8 mouse cellular contexts compared by ENCODE assay signal in the genomic region with DNA sequence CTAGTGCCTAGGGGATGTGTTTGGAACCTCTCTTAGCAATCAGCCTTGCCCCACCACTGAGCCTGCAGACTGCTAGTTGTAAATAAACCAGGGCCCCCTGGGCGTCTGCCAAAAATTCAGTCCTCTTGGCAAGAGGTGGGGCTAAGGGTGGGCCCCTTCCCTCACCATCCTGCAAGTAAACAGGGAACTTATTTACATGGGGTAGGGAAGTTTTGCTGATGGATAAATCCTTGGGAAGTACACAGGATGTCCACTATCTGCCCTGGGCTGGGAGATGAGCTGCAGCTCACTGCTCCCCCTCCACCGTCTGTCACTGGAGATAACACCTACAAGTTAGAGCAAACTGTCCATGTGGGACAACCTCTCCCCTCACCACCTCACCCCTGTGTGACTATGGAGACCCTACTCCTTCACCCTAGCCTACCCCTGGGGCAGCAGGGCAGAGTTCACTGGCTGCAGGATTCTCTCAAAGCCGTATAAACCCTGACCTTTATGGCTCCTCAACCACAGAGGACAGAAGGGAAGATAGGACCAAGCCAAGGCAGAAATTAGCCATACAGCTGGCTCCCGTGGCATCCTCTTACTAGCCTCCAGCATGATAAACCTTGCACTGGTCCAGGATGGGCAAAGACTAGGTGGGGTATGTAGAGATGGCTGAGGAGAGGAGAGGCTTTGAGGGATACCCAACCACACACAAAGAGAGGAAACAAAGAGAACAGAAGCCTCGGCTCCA. TPM values are rescaled to one million over a fixed set of nuclear protein-coding genes. Genes with fewer than 3 reads are reported as not detected.
DNase-seq lines count a peak whose midpoint lies in the region; ATAC-seq and TF ChIP-seq lines count a peak whose summit lies in the region.

No protein-coding gene starts in this region.

- H3K4me3 ChIP-seq in cerebellum, adult 2 months (replicated peaks; ENCODE audit: insufficient read depth, low read depth, low read length), result no peak overlapping the region
- H3K4me3 ChIP-seq in heart, embryonic 13.5 days, result peak overlapping the region; percentile 6; the same call in 1 of the 2 replicates
- H3K4me3 ChIP-seq in midbrain, embryonic 13.5 days (replicated peaks), result no peak overlapping the region

- H3K27me3 ChIP-seq in cerebellum, adult 2 months (ENCODE audit: control insufficient read depth, insufficient read depth, low read length), result no peaks in the 10 kb centered on the region
- H3K27me3 ChIP-seq in heart, embryonic 13.5 days (replicated peaks), result no peaks in the 10 kb centered on the region
- no peaks in the 10 kb centered on the region for H3K27me3 ChIP-seq in midbrain, embryonic 13.5 days

- peaks cover 42% of the 10 kb centered on the region for H3K4me1 ChIP-seq in cerebellum, adult 2 months (ENCODE audit: control insufficient read depth, insufficient read depth, low read length)
- H3K4me1 ChIP-seq in heart, embryonic 13.5 days, result peaks cover 79% of the 10 kb centered on the region
- H3K4me1 ChIP-seq in midbrain, embryonic 13.5 days (replicated peaks), result peaks cover 70% of the 10 kb centered on the region

- H3K9me3 ChIP-seq in heart, embryonic 13.5 days, result no peaks in the 10 kb centered on the region
- H3K9me3 ChIP-seq in midbrain, embryonic 13.5 days, result no peaks in the 10 kb centered on the region

- WGBS in cerebellum, adult 2 months, result 20% methylated on average over 5 of the region's 5 CpGs
- 19% methylated on average over 5 of the region's 5 CpGs for WGBS in heart, embryonic 13.5 days
- WGBS in midbrain, embryonic 13.5 days, result 46% methylated on average over 5 of the region's 5 CpGs

- H3K36me3 ChIP-seq in heart, embryonic 13.5 days, result peaks cover 27% of the 10 kb centered on the region
- H3K36me3 ChIP-seq in midbrain, embryonic 13.5 days, result peaks cover 33% of the 10 kb centered on the region

- no peak for ATAC-seq in cerebellum, adult (ENCODE audit: insufficient number of reproducible peaks, low FRiP score, low TSS enrichment)
- ATAC-seq in heart, embryonic 13.5 days (ENCODE audit: extremely low read depth, insufficient number of reproducible peaks, low FRiP score, low TSS enrichment), result peak; percentile 68
- ATAC-seq in midbrain, embryonic 13.5 days, result peak; percentile 10; the same call in 1 of the 2 replicates

- peak overlapping the region; percentile 47 for H3K4me2 ChIP-seq in heart, embryonic 13.5 days
- no peak overlapping the region for H3K4me2 ChIP-seq in midbrain, embryonic 13.5 days (replicated peaks)

- H3K27ac ChIP-seq in cerebellum, adult 2 months (ENCODE audit: insufficient read depth, low read length), result peak overlapping the region; percentile 38
- peak overlapping the region; percentile 76 for H3K27ac ChIP-seq in heart, embryonic 13.5 days (replicated peaks)
- H3K27ac ChIP-seq in midbrain, embryonic 13.5 days, result peak overlapping the region; percentile 89

- TF ChIP-seq CTCF in cerebellum, adult 2 months (IDR thresholded peaks at IDR 0.05; ENCODE audit: borderline replicate concordance, insufficient read depth, low read depth, low read length), result no peak

- TF ChIP-seq POLR2A in cerebellum, adult 2 months (IDR thresholded peaks at IDR 0.05; ENCODE audit: borderline replicate concordance, insufficient read depth, low read length), result no peak

- DNase-seq in cerebellum, adult 2 months, result no peak
- DNase-seq in MEL-GATA-1-ER (ENCODE audit: extremely low read depth, low read depth), result peak; percentile 44
- DNase-seq in kidney, postnatal 4 days, result peak; percentile 70 to 79
- no peak for DNase-seq in adrenal gland, postnatal 36 days
- DNase-seq in right cerebral cortex, adult 18-20 months, result no peak

- H3K9ac ChIP-seq in heart, embryonic 13.5 days, result peak overlapping the region; percentile 58
- H3K9ac ChIP-seq in midbrain, embryonic 13.5 days (replicated peaks), result no peak overlapping the region

RNA-seq across cellular contexts. Expression of a gene that starts 16.8 kb away (rescaled TPM):
- polyA plus RNA-seq in cerebellum, adult 2 months (2012; rRNA removed), result 150 and 157 TPM in 2 replicates
- polyA plus RNA-seq in heart, embryonic 13.5 days (2015; fragmentation: Nextera tagmentation; extraction: Ambion mirVana), result 31.5 and 35.8 TPM in 2 replicates
- polyA plus RNA-seq in midbrain, embryonic 13.5 days (2015; fragmentation: Nextera tagmentation; extraction: Ambion mirVana), result 21.0 and 26.1 TPM in 2 replicates
- total RNA-seq in adrenal gland, postnatal 36 days (2021), result 1 to 10 TPM; 6.1 to 9.7 TPM

RNA-seq across cellular contexts. Expression of a gene that starts 43.0 kb away (rescaled TPM):
- polyA plus RNA-seq in cerebellum, adult 2 months (2012; rRNA removed), result 32.6 and 36.5 TPM in 2 replicates
- 8.5 and 9.1 TPM in 2 replicates for polyA plus RNA-seq in heart, embryonic 13.5 days (2015; fragmentation: Nextera tagmentation; extraction: Ambion mirVana)
- 10.9 and 12.9 TPM in 2 replicates for polyA plus RNA-seq in midbrain, embryonic 13.5 days (2015; fragmentation: Nextera tagmentation; extraction: Ambion mirVana)
- total RNA-seq in adrenal gland, postnatal 36 days (2021), result 10 to 100 TPM; 22.5 to 23.1 TPM

RNA-seq across cellular contexts. Expression of a gene that starts 58.4 kb away (rescaled TPM):
- polyA plus RNA-seq in cerebellum, adult 2 months (2012; rRNA removed), result 2.9 and 3.3 TPM in 2 replicates
- 2.0 and 2.2 TPM in 2 replicates for polyA plus RNA-seq in heart, embryonic 13.5 days (2015; fragmentation: Nextera tagmentation; extraction: Ambion mirVana)
- 53.5 and 56.3 TPM in 2 replicates for polyA plus RNA-seq in midbrain, embryonic 13.5 days (2015; fragmentation: Nextera tagmentation; extraction: Ambion mirVana)
- 1 to 10 TPM; 2.8 to 4.9 TPM for total RNA-seq in adrenal gland, postnatal 36 days (2021)

Comparison
In these comparisons a context has a peak if more than half of its experiments do, and no peak if none do; other contexts are left out.
1. DNase-seq: peak in MEL-GATA-1-ER (single experiment) and kidney, postnatal 4 days (2 of 2); none in cerebellum, adult 2 months (0 of 2), adrenal gland, postnatal 36 days (0 of 2) and right cerebral cortex, adult 18-20 months (single experiment).
2. H3K27ac ChIP-seq: peak in every context shown above with its lines; median percentile 89 in midbrain, embryonic 13.5 days; 76 in heart, embryonic 13.5 days; 38 in cerebellum, adult 2 months.
3. RNA of a gene that starts 58.4 kb away (polyA plus RNA-seq): 53.5 to 56.3 TPM in midbrain, embryonic 13.5 days; 2.9 to 3.3 TPM in cerebellum, adult 2 months and 2.0 to 2.2 TPM in heart, embryonic 13.5 days; every median in the first group is over 10 times any median in the second.